Mouse (Mus musculus) c-Kit-positive CD71-positive TER-119-negative erythroid progenitor cells, embryonic 14.5 days (primary cell): Measurements from ENCODE around the gene Mcur1.

Experiments used
- DNase-seq: peaks from one replicate; pipeline ENCODE4 v3.0.0-alpha.2; 2013; ENCODE audit warnings: low read depth

The Mcur1 gene

GRCm38 (mm10) chr13:43525363-43526134 is 34.4 kb downstream of the Mcur1 start:
- DNase-seq: no peak

- no peak for DNase-seq
Measured at GRCm38 (mm10) chr13:43524491-43525362, 35.3 kb downstream of the Mcur1 start.

GRCm38 (mm10) chr13:43523906-43524480 is 36.0 kb downstream of the Mcur1 start:
- no peak for DNase-seq

GRCm38 (mm10) chr13:43521940-43522339 is 38.1 kb downstream of the Mcur1 start:
- DNase-seq: no peak

GRCm38 (mm10) chr13:43519251-43519650 is 40.7 kb downstream of the Mcur1 start:
- DNase-seq: no peak

GRCm38 (mm10) chr13:43517371-43517770 is 42.6 kb downstream of the Mcur1 start:
- DNase-seq: no peak

- DNase-seq: no peak
Measured at GRCm38 (mm10) chr13:43516931-43517330, 43.1 kb downstream of the Mcur1 start.

- DNase-seq: no peak
Measured at GRCm38 (mm10) chr13:43516119-43516518, 43.9 kb downstream of the Mcur1 start.

- DNase-seq: no peak
Measured at GRCm38 (mm10) chr13:43514950-43515358, 45.0 kb downstream of the Mcur1 start.

- DNase-seq: no peak
Measured at GRCm38 (mm10) chr13:43512736-43513135, 47.3 kb downstream of the Mcur1 start.

- no peak for DNase-seq
Measured at GRCm38 (mm10) chr13:43505798-43506197, 54.2 kb downstream of the Mcur1 start.

- no peak for DNase-seq
Measured at GRCm38 (mm10) chr13:43503395-43503850, 56.6 kb downstream of the Mcur1 start.

- DNase-seq: no peak
Measured at GRCm38 (mm10) chr13:43501601-43502000, 58.4 kb downstream of the Mcur1 start.

GRCm38 (mm10) chr13:43500483-43500850 is 59.5 kb downstream of the Mcur1 start:
- DNase-seq: no peak

- no peak for DNase-seq
Measured at GRCm38 (mm10) chr13:43499731-43500482, 60.1 kb downstream of the Mcur1 start.

GRCm38 (mm10) chr13:43498849-43499248 is 61.1 kb downstream of the Mcur1 start:
- DNase-seq: no peak

GRCm38 (mm10) chr13:43497769-43498168 is 62.2 kb downstream of the Mcur1 start:
- no peak for DNase-seq

GRCm38 (mm10) chr13:43496660-43497059 is 63.3 kb downstream of the Mcur1 start:
- no peak for DNase-seq

- DNase-seq: no peak
Measured at GRCm38 (mm10) chr13:43495645-43496044, 64.3 kb downstream of the Mcur1 start.

- no peak for DNase-seq
Measured at GRCm38 (mm10) chr13:43493725-43494124, 66.3 kb downstream of the Mcur1 start.

GRCm38 (mm10) chr13:43493058-43493481 is 66.9 kb downstream of the Mcur1 start:
- no peak for DNase-seq
